Mouse (Mus musculus) heart, embryonic 10.5 days (tissue): Measurements from ENCODE around the gene Igsf8. TPM values are rescaled to one million over a fixed set of nuclear protein-coding genes. Genes with fewer than 3 reads are reported as not detected.

Experiments used
- DNase-seq: peaks from one replicate; pipeline ENCODE4 v3.0.0-alpha.2; 2017; ENCODE audit warnings: low spot score
- H3K27ac ChIP-seq: fragments of 300-500 bp; sonication (generic); 2 replicates; pipeline ENCODE4 v1.5.1; 2016; ENCODE audit warnings: mild to moderate bottlenecking
- H3K27me3 ChIP-seq: fragments of 300-500 bp; sonication (generic); 2 replicates; pipeline ENCODE4 v1.6.1; 2016; ENCODE audit warnings: mild to moderate bottlenecking; ENCODE audit not compliant: poor library complexity, insufficient read depth, severe bottlenecking
- H3K36me3 ChIP-seq: fragments of 300-500 bp; sonication (generic); 2 replicates; pipeline ENCODE4 v1.6.1; 2016; ENCODE audit warnings: mild to moderate bottlenecking, moderate library complexity
- H3K4me1 ChIP-seq: fragments of 300-500 bp; sonication (generic); 2 replicates; pipeline ENCODE4 v1.6.1; 2016; ENCODE audit warnings: mild to moderate bottlenecking
- H3K4me3 ChIP-seq: fragments of 300-500 bp; sonication (generic); 2 replicates; pipeline ENCODE4 v1.5.1; 2016; ENCODE audit warnings: mild to moderate bottlenecking, moderate library complexity
- H3K9me3 ChIP-seq: fragments of 300-500 bp; sonication (generic); 2 replicates; pipeline ENCODE4 v1.6.1; 2016; ENCODE audit warnings: mild to moderate bottlenecking, moderate library complexity
- WGBS: fragments of 180-500 bp; shearing (Covaris S2); methylation state at CpG from one replicate; pipeline ENCODE4 v1.1.7; 2016; 5-methylcytosine and 5-hydroxymethylcytosine counted together
- polyA plus RNA-seq: library from polyadenylated mRNA; unstranded; fragments of >200 nt; fragmentation: Nextera tagmentation; extraction: Ambion mirVana; gene quantifications from 2 replicates; pipeline ENCODE4 v1.2.1, GENCODE M21; 2016

The Igsf8 gene
- polyA plus RNA-seq, 1 experiment from 2014 or later, result 33.2 TPM

DNA sequence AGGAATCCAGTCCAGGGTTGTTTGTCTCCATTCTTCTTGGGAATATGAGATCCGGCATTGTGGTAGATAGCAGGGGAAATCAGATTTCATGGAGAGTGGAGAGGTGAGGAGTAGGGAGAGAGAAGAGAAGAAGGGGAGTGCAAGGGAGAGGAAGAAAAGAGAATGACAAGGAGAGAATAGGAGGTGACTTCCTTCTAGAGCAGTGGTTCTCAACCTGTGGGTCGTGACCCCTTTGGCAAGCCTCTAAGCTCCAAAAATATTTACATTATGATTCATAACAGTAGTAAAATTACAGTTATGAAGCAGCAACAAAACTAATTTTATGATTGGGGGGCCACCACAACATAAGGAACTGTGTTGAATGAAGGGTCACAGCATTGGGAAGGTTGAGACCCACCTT, 71.5 kb downstream of the Igsf8 start:
- DNase-seq, result no peak
- H3K9me3 ChIP-seq, result no peaks in the 10 kb centered on the region
- H3K36me3 ChIP-seq, result no peaks in the 10 kb centered on the region
- peaks cover 5% of the 10 kb centered on the region for H3K4me1 ChIP-seq
- 77% methylated on average over 2 of the region's 2 CpGs for WGBS
- peaks cover 82% of the 10 kb centered on the region for H3K27me3 ChIP-seq
- H3K4me3 ChIP-seq, result no peak overlapping the region
- H3K27ac ChIP-seq, result no peak overlapping the region

GRCm38 (mm10) chr1:172333512-172333911, 72.1 kb downstream of the Igsf8 start:
- Histone ChIP-seq H3K36me3 (no peaks in the 10 kb centered on the region), H3K27ac (no peak overlapping the region), H3K4me3 (no peak overlapping the region), H3K4me1 (peaks cover 5% of the 10 kb centered on the region), H3K9me3 (no peaks in the 10 kb centered on the region), H3K27me3 (peaks cover 82% of the 10 kb centered on the region)
- 11% methylated on average over 3 of the region's 3 CpGs for WGBS
- DNase-seq, result no peak

- no peak for DNase-seq
- Histone ChIP-seq H3K27me3 (peaks cover 82% of the 10 kb centered on the region), H3K4me3 (no peak overlapping the region), H3K4me1 (peaks cover 5% of the 10 kb centered on the region), H3K27ac (no peak overlapping the region), H3K36me3 (no peaks in the 10 kb centered on the region), H3K9me3 (no peaks in the 10 kb centered on the region)
- WGBS, result 69% methylated on average over 15 of the region's 15 CpGs
Measured at GRCm38 (mm10) chr1:172335804-172336203, 74.4 kb downstream of the Igsf8 start.

- 40% methylated on average over 2 of the region's 2 CpGs for WGBS
- Histone ChIP-seq H3K27ac (no peak overlapping the region), H3K4me3 (no peak overlapping the region), H3K27me3 (peaks cover 86% of the 10 kb centered on the region), H3K9me3 (no peaks in the 10 kb centered on the region), H3K4me1 (peaks cover 12% of the 10 kb centered on the region), H3K36me3 (no peaks in the 10 kb centered on the region)
- DNase-seq, result no peak
Measured at GRCm38 (mm10) chr1:172337411-172338185, 76.2 kb downstream of the Igsf8 start.

DNA sequence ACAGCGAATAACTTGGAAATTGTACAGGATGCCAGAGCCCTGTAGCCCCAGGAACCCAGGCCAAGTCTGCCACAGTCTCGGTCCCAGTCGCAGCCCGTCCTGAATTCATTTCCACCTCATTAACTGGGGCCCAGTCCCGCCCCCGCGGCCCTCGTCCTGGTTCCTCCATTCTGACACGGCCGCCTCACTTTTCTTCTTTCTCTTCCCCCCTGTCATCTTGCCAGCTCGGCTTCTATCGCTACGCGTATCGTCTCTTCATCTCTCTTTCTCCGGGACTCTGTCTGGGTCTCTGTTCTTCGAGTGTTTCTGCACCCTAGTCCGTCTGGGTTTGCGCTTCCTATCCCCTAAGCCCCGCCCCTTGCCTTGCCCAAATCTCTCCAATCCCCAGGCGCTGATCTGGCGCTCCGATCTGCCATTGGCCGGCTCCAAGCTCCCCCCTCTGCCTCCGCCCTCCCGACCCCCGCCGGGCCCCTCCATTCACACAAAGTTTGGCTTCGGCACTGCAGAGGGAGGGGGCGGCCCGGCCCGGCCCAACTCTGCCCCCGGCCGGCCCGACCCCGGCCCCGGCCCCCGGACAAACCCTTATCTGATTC, 79.4 kb downstream of the Igsf8 start, which contains the start of gene Kcnj10:
Gene Kcnj10, plus strand, starts transcription at position 482 of the 593 bp plus-strand sequence.
- H3K4me3 ChIP-seq, result peak within 1 kb of the TSS; percentile 63
- DNase-seq, result peak; percentile 92
- no peaks in the 10 kb centered on the region for H3K9me3 ChIP-seq
- 3% methylated on average over 38 of the region's 38 CpGs for whole genome bisulfite sequencing
- peaks cover 78% of the 10 kb centered on the region for H3K27me3 ChIP-seq
- peaks cover 14% of the 10 kb centered on the region for H3K4me1 ChIP-seq
- peak within 1 kb of the TSS; percentile 36; the same call in 1 of the 2 replicates for H3K27ac ChIP-seq
- H3K36me3 ChIP-seq, result no peaks in the 10 kb centered on the region

- 0 out of 2 replicates have a peak overlapping the region, but pooled peaks have one; percentile 36 for H3K27ac ChIP-seq
- H3K4me1 ChIP-seq, result peaks cover 14% of the 10 kb centered on the region
- peaks cover 77% of the 10 kb centered on the region for H3K27me3 ChIP-seq
- no peak for DNase-seq
- WGBS, result 10% methylated on average over 10 of the region's 10 CpGs
- H3K36me3 ChIP-seq, result no peaks in the 10 kb centered on the region
- peak overlapping the region; percentile 63 for H3K4me3 ChIP-seq
- no peaks in the 10 kb centered on the region for H3K9me3 ChIP-seq
Measured at GRCm38 (mm10) chr1:172341386-172341785, 79.9 kb downstream of the Igsf8 start.

GRCm38 (mm10) chr1:172342729-172343128, 81.3 kb downstream of the Igsf8 start:
- DNase-seq, result no peak
- Histone ChIP-seq H3K36me3 (no peaks in the 10 kb centered on the region), H3K27ac (no peak overlapping the region), H3K27me3 (peaks cover 81% of the 10 kb centered on the region), H3K9me3 (no peaks in the 10 kb centered on the region), H3K4me3 (no peak overlapping the region), H3K4me1 (peaks cover 14% of the 10 kb centered on the region)
- 92% methylated on average over 3 of the region's 3 CpGs for WGBS

GRCm38 (mm10) chr1:172343914-172344313, 82.5 kb downstream of the Igsf8 start:
- Histone ChIP-seq H3K9me3 (no peaks in the 10 kb centered on the region), H3K27me3 (peaks cover 79% of the 10 kb centered on the region), H3K4me1 (peaks cover 14% of the 10 kb centered on the region), H3K36me3 (no peaks in the 10 kb centered on the region), H3K27ac (no peak overlapping the region), H3K4me3 (no peak overlapping the region)
- 48% methylated on average over 3 of the region's 3 CpGs for WGBS
- DNase-seq, result no peak

DNA sequence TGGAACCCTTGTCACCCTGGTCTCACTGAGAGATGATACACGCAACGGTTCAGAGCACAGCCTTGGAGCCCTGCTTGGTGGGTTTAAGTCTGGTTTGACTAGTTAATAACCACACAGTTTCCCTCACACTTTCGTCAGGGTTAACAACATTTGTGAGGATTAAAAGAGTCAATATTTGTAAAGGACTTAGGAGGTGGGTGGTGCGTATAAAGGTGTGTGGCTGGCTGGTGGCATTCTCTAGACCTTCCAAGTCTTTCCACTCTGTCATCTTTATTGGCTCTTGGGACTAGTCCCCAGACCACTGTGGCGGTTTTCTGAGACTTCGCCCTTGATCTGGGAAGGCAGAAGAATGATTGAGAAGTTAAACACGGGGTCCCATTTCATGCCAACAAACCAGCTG, 83.4 kb downstream of the Igsf8 start:
- H3K27ac ChIP-seq, result no peak overlapping the region
- no peak overlapping the region for H3K4me3 ChIP-seq
- H3K27me3 ChIP-seq, result peaks cover 79% of the 10 kb centered on the region
- H3K4me1 ChIP-seq, result peaks cover 17% of the 10 kb centered on the region
- 77% methylated on average over 7 of the region's 7 CpGs for WGBS
- no peak for DNase-seq
- H3K36me3 ChIP-seq, result no peaks in the 10 kb centered on the region
- H3K9me3 ChIP-seq, result no peaks in the 10 kb centered on the region

DNA sequence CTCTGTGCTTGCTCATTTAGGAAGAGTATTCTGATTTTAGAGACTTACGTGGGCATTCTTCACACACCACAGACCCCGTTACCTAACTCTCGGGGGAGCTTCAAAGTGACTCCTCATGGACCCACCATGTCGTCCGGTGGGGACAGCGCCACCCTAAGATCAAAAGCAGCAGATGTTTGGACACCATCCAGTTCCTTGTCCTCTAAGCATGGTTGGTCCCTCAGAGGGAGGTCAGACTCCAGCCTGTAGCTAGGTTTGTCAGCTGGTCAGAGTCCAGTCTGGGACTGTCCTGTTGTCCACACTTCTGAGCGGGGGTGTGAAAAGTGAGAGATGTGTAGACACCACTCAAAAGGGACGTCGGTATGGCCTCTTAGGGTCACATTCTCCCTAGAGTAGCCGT, 85.3 kb downstream of the Igsf8 start:
- Histone ChIP-seq H3K27me3 (peaks cover 79% of the 10 kb centered on the region), H3K9me3 (no peaks in the 10 kb centered on the region), H3K4me3 (no peak overlapping the region), H3K4me1 (peaks cover 16% of the 10 kb centered on the region), H3K36me3 (no peaks in the 10 kb centered on the region), H3K27ac (no peak overlapping the region)
- DNase-seq, result no peak
- 73% methylated on average over 10 of the region's 10 CpGs for WGBS

DNA sequence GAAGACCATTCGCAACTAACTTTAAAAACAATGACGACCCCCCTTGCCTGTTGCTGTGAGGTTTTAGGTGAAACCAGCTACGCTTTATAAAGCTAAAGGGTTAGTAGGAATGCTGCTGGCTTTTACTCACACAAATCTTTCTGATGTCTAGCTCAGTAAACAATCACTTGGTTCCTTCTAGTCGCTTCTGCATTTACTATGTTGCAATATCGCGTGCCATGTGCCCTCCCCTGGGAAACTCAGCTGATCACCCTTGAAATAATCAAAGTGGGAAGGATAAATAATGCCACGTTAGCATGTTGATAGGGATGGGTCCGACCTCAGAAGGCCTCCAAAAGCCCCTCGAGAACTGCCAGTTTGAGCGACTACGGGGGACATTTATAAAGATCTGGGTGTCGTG, 85.9 kb downstream of the Igsf8 start:
- Histone ChIP-seq H3K36me3 (no peaks in the 10 kb centered on the region), H3K9me3 (no peaks in the 10 kb centered on the region), H3K27ac (no peak overlapping the region), H3K4me3 (no peak overlapping the region), H3K27me3 (peaks cover 78% of the 10 kb centered on the region), H3K4me1 (peaks cover 16% of the 10 kb centered on the region)
- WGBS, result 84% methylated on average over 12 of the region's 12 CpGs
- DNase-seq, result no peak

- Histone ChIP-seq H3K9me3 (no peaks in the 10 kb centered on the region), H3K27ac (peak overlapping the region; percentile 62), H3K4me1 (peaks cover 13% of the 10 kb centered on the region), H3K27me3 (peaks cover 81% of the 10 kb centered on the region), H3K4me3 (no peak overlapping the region), H3K36me3 (no peaks in the 10 kb centered on the region)
- 66% methylated on average over 5 of the region's 5 CpGs for WGBS
- DNase-seq, result no peak
Measured at GRCm38 (mm10) chr1:172349504-172349903, 88.1 kb downstream of the Igsf8 start.
